Mouse (Mus musculus): Measurements from ENCODE around the gene Piga.

The Piga gene

GRCm38 (mm10) chrX:164420518-164420917 lies 931 bp downstream of the Piga start:
- no peak for TF ChIP-seq GATA4 (IDR thresholded peaks at IDR 0.05; ENCODE audit: insufficient replicate concordance, low read length)

DNA sequence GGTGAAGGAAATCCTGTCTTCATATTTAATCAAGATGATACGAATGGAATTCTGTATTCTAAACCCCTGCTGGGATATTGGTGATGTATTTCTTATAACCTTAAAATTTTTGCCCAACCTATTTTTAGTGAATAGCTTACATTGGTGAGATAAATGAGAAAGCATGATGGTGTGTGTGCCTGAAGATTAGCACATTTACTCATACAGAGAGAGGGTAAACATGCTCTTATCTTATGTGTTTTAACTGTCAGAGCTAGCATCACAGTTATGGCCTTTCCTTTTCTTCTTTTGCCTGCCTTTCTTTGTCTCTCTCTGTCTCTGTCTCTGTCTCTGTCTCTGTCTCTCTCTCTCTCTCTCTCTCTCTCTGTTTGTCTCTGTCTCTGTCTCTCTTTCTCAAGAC lies 5.2 kb downstream of the Piga start:
- TF ChIP-seq GATA4 (IDR thresholded peaks at IDR 0.05; ENCODE audit: insufficient replicate concordance, low read length), result no peak

DNA sequence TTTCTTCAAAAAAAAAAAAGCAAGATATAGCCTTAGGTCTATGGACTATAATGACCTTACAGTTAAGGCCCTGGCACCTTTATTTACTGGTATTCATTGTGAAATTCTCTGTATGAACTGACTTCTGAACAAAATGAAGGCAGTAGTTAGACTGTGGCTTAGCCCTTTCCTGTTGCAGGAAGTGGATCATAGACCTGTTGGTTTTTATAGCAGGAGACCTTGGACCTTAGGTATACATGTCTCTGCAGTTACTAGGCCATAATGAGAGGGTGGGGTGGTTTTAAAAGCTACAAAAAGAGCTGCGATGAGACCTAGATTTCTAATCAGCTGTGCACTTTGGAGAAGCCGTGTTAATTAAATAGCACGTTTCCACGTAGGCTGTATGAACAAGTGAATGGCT lies 7.7 kb downstream of the Piga start:
- no peak for TF ChIP-seq GATA4 (IDR thresholded peaks at IDR 0.05; ENCODE audit: insufficient replicate concordance, low read length)

DNA sequence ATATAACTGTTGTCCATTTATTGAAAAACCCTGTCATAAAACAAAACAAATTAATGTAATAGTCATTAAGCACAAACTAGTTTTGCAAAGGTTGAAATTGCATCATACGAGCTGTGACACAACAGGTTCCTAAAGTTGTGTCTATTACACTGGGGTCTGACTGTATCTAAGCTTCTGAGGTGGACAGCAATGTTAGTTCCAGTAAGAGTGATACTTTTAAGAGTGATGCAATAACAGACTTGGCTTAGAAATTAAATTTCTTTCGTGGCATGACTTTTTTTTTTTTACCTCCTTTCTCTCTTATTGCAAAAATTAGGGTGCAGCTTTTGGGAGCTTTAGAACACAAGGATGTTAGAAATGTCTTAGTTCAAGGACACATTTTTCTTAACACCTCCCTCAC lies 8.6 kb downstream of the Piga start:
- no peak for TF ChIP-seq GATA4 (IDR thresholded peaks at IDR 0.05; ENCODE audit: insufficient replicate concordance, low read length)

GRCm38 (mm10) chrX:164430621-164431020 lies 11.0 kb downstream of the Piga start:
- TF ChIP-seq GATA4 (IDR thresholded peaks at IDR 0.05; ENCODE audit: insufficient replicate concordance, low read length), result no peak

DNA sequence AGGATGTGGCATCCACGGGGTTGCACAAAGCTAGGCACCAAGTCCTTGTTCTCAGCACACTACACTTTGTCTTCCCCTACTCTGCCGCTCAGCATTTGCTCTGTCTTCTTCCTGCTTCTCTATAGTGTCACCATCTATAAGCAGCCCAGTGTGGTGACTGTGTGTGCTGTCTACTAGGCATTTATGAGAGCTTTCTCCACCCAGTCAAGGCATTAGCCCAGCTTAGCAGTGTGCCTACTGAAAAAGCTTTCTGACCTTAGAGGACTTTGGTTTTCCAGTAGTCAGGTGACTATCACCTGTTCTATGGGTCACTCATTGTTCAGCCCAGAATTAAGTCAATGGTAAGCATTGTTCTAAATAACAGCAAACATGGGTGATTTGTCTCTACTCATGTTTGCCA lies 11.5 kb downstream of the Piga start:
- TF ChIP-seq GATA4 (IDR thresholded peaks at IDR 0.05; ENCODE audit: insufficient replicate concordance, low read length), result no peak

DNA sequence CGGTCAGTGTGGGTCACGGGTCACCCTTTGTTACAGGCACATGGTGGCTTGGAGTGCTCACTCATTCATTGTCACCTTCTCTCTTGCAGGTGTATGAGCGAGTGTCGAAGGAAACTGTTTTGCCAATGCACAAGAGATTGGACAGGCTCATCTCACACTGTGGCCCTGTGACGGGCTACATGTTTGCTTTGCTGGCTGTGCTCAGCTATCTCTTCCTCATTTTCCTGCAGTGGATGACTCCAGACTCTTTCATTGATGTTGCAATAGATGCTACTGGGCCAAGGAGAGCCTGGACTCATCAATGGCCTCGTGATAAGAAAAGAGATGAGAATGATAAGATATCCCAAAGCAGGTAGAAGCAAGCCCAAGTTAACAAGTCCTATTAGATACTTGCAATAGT lies 12.0 kb downstream of the Piga start:
- TF ChIP-seq GATA4 (IDR thresholded peaks at IDR 0.05; ENCODE audit: insufficient replicate concordance, low read length), result peak; percentile 19; the same call in 1 of the 2 replicates

DNA sequence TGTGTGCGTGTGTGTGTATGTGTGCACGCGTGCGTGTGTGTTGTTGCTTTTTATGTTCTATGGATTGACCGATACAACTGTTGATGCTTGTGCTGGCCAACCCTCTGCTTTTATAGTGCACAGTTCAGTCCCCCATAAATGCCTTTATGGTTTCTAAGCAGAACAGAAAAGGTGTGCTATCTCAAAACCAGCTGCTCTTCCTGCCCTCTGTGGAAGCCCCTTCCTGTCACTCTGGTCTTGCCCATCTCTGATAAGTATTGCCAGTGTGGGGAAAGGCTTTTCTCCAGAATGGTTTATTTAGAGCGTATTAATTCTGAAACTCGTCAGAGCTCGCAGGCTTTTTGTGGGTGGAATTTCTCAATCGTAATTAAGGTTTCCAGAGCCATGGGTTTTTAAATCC lies 13.1 kb downstream of the Piga start:
- no peak for TF ChIP-seq GATA4 (IDR thresholded peaks at IDR 0.05; ENCODE audit: insufficient replicate concordance, low read length)

DNA sequence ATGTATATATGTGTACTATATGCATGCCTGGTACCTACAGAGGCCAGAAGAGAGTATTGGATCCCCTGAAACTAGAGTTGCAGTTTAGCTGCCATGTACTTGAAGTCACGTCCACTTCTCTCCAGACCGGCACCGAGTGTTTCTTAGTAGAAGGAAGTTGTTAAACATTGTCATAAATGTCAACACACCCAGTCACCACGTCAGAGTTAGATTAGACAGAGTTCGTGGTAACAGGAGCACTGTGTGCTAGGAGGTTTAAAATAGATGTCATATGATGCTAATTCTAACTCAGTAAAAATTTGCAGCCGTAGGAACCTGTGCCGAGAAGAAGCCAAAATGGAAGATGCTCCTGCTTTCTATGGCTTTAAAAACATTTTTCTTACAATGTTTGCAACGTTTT lies 17.1 kb downstream of the Piga start, which contains the start of gene Asb11:
Asb11 (plus strand) TSS at position 286 of the 400 bp plus-strand sequence.
- TF ChIP-seq GATA4 (IDR thresholded peaks at IDR 0.05; ENCODE audit: insufficient replicate concordance, low read length), result no peak

DNA sequence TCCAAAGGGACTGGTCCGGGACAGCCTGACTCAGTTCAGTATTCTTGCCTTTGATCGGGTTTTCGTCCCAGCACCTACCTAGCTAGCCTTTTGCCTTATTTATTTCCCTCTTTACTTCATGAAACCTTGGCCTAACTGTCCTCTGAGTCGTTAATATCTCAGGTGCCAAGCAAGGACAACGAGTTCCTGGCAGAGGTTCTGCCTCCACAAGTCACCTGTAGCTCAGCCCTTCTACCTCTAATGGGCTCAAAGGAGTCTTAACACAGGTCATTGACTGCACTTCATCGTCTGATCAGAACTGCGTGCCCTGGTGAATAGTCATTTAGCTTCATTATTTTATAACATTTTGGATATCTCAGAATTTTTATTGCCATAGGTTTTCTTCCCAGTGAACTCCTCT lies 19.9 kb downstream of the Piga start:
- no peak for TF ChIP-seq GATA4 (IDR thresholded peaks at IDR 0.05; ENCODE audit: insufficient replicate concordance, low read length)

DNA sequence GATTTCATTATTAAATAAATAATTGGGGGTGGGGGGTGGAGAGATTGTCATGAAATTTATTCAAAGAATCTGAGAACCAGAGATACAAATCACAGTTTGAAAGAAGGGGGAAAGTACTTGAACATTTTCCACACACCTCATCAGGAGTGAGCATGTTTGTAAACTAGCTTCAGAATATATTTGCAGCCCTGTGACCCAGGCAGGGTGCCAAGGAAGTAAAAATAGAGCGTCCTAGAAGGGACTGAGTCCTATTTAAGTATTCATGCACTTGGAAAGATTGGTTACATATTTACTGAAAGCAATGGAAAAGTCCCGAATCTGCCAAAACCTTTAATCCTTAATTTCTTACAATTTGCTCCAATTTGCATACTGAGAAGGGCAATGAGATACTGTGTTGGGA lies 20.6 kb downstream of the Piga start:
- no peak for TF ChIP-seq GATA4 (IDR thresholded peaks at IDR 0.05; ENCODE audit: insufficient replicate concordance, low read length)

DNA sequence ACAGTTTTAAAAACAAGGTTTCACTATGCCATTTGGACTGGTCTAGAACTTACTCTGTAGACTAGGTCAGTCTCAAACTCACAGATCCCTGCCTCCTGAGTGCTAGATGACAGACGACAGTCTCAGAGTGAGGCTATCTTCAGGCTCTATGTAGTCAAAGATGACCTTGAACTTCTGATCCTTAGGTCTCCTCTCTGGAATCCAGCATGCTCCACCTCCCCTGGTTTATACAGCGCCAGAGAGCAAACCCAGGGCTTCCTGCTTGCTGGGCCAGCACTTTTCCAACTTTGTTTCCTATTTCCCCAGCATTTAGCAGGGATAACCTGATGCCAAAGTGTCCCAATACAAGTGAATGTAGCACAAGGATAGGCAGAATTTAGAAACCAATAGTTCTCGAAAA lies 21.1 kb downstream of the Piga start:
- no peak for TF ChIP-seq GATA4 (IDR thresholded peaks at IDR 0.05; ENCODE audit: insufficient replicate concordance, low read length)

GRCm38 (mm10) chrX:164441306-164441705 lies 21.7 kb downstream of the Piga start:
- TF ChIP-seq GATA4 (IDR thresholded peaks at IDR 0.05; ENCODE audit: insufficient replicate concordance, low read length), result no peak

- TF ChIP-seq GATA4 (IDR thresholded peaks at IDR 0.05; ENCODE audit: insufficient replicate concordance, low read length), result no peak
Observed at GRCm38 (mm10) chrX:164445601-164446000, 26.0 kb downstream of the Piga start.

GRCm38 (mm10) chrX:164446106-164446551 lies 26.5 kb downstream of the Piga start:
- TF ChIP-seq GATA4 (IDR thresholded peaks at IDR 0.05; ENCODE audit: insufficient replicate concordance, low read length), result no peak

DNA sequence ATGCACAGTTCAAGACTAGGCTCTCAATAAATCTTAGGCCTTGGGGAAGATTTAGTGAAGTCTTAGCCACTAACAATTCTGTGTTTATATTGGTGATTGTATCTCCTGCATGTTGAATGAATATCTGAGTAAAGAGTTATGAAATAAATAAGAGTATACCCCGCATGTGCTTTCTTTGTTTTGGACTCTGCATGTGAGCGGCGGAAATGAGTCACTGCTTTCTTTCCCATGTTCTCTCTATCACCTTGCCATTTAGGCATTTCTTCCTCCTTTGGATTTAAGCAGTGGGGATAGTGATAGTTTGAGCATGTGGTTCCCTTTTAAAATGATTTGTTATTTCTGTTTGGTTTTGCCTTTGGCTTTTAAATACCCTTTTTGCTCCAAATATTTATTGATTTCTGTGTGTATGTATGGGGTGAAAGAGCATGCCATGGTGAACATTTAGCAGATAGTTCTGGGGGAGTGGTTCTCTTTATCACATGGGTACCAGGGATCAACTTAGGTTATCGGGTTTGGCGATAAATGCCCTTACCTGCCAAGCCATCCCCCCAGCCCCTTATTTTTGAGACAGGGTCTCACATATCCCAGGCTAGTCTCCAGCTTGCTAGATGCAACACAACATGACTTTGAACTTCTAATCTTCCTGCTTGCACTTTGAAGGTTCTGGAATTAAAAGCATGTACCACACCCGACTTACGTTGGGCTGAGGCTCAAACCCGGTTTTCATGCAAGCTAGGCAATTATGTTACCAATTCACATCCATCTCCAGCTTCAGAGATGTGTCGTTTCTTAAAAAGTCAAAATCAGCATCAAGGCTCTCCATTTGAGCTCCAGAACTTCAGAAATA lies 27.5 kb downstream of the Piga start:
- TF ChIP-seq GATA4 (IDR thresholded peaks at IDR 0.05; ENCODE audit: insufficient replicate concordance, low read length), result no peak

DNA sequence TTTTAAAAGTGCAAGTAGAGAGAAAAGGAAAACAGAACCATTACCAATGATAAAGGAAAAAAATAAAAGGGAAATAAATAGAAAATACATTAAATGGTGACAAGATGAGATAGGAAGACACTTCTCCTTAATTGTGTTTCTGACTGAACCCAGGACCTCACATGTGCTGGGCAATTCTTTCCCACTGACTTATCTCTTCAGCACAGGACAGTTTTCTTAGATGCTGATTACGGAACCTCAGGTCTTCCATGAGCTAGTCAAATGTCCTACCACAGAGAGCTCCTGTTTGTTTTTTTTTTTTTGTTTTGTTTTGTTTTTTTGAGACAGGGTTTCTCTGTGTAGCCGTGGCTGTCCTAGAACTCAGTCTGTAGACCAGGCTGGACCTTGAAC lies 28.1 kb downstream of the Piga start:
- TF ChIP-seq GATA4 (IDR thresholded peaks at IDR 0.05; ENCODE audit: insufficient replicate concordance, low read length), result no peak
